Mouse (Mus musculus): Measurements from ENCODE around the gene Mcat. TPM values are rescaled to one million over a fixed set of nuclear protein-coding genes. Genes with fewer than 3 reads are reported as not detected.
"Not testable (repeated sequence)": the region's sequence is repeated elsewhere in the genome, so short reads cannot be mapped to it uniquely, and the experiment has no call there.

Mcat gene
- polyA plus RNA-seq, 1 experiment from 2014 or later, result 41.2 TPM

DNA sequence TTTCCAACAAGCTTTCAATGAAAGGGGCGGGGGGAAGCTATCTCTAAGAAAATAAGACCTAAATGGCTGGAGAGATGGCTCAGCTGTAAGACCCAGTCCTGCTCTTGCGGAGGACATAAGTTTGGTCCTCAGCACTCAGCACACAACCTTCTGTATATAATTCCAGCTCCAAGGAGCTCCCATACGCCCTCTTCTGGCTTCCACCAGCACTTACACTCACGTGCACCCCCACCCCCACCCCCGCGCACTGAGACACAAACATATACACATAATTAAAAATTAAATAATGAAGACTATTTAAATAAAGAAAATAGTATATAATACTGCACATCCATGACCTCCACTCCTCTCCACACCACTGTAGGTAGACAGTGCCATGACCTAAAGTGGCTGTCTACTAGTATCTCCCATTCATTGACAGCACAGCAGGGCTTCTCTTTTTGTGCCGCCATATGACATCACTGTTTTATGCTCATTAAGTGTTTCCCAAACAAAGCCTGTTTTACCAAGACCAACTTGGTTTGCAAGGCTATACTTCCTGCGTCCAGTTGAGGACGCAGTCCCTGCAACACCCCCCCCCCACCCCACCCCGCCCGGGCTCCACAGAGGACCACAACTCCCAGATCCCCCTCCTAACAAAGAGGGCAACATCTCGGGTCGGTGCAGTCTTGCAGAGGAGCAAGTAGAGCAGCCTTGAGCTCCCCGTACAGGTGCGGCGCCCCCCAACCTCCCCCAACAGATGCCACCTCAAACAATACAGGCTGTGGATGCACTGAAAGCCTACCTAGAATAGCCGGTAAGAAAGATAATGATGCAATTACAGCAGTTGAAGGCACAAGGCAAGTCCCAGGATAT lies 53.4 kb downstream of the Mcat start:
- DNase-seq (ENCODE audit: low spot score), result no peak
- no peaks in the 10 kb centered on the region for H3K4me1 ChIP-seq (replicated peaks; ENCODE audit: insufficient read depth, low read length)
- no peak for TF ChIP-seq CTCF (IDR thresholded peaks at IDR 0.05; ENCODE audit: low read depth)
- peak overlapping the region; percentile 38; the same call in 1 of the 2 replicates for H3K9ac ChIP-seq (ENCODE audit: low read depth, low read length)
- peak overlapping the region; percentile 40 for H3K4me3 ChIP-seq (replicated peaks; ENCODE audit: low read depth, low read length)
- no peaks in the 10 kb centered on the region for H3K36me3 ChIP-seq (ENCODE audit: insufficient read depth, low read length)
- peak; percentile 52; the same call in 1 of the 2 replicates for ATAC-seq (replicated peaks; ENCODE audit: low FRiP score, low read depth)
- no peaks in the 10 kb centered on the region for H3K27me3 ChIP-seq (ENCODE audit: insufficient read depth, low read length)
- 24% methylated on average over 17 of the region's 17 CpGs for WGBS
- H3K27ac ChIP-seq, result no peak overlapping the region
- H3K9me3 ChIP-seq (replicated peaks; ENCODE audit: low read length), result no peaks in the 10 kb centered on the region
- H3K4me2 ChIP-seq (ENCODE audit: low read length), result peak overlapping the region; percentile 88

- H3K9me3 ChIP-seq (replicated peaks; ENCODE audit: low read length); H3K27ac ChIP-seq; H3K4me1 ChIP-seq (replicated peaks; ENCODE audit: insufficient read depth, low read length); ATAC-seq (replicated peaks; ENCODE audit: low FRiP score, low read depth); H3K4me3 ChIP-seq (replicated peaks; ENCODE audit: low read depth, low read length); H3K9ac ChIP-seq (ENCODE audit: low read depth, low read length); H3K27me3 ChIP-seq (ENCODE audit: insufficient read depth, low read length); DNase-seq (ENCODE audit: low spot score); H3K4me2 ChIP-seq (ENCODE audit: low read length): not testable (repeated sequence)
- 81% methylated on average over 6 of the region's 6 CpGs for WGBS
- H3K36me3 ChIP-seq (ENCODE audit: insufficient read depth, low read length), result peaks cover 17% of the 10 kb centered on the region; the same call in 1 of the 2 replicates
Observed at GRCm38 (mm10) chr15:83501483-83501882, 62.1 kb downstream of the Mcat start.

GRCm38 (mm10) chr15:83500352-83500751 lies 63.2 kb downstream of the Mcat start:
- Histone ChIP-seq H3K27me3 (ENCODE audit: insufficient read depth, low read length) (no peaks in the 10 kb centered on the region), H3K9ac (ENCODE audit: low read depth, low read length) (no peak overlapping the region), H3K4me3 (replicated peaks; ENCODE audit: low read depth, low read length) (no peak overlapping the region), H3K4me1 (replicated peaks; ENCODE audit: insufficient read depth, low read length) (no peaks in the 10 kb centered on the region), H3K4me2 (ENCODE audit: low read length) (no peak overlapping the region), H3K27ac (no peak overlapping the region), H3K9me3 (replicated peaks; ENCODE audit: low read length) (no peaks in the 10 kb centered on the region), H3K36me3 (ENCODE audit: insufficient read depth, low read length) (peaks cover 19% of the 10 kb centered on the region)
- TF ChIP-seq CTCF (IDR thresholded peaks at IDR 0.05; ENCODE audit: low read depth), result peak; percentile 62
- ATAC-seq (replicated peaks; ENCODE audit: low FRiP score, low read depth) (no peak), DNase-seq (ENCODE audit: low spot score) (no peak)
- 67% methylated on average over 3 of the region's 3 CpGs for WGBS

GRCm38 (mm10) chr15:83499211-83499755 lies 64.3 kb downstream of the Mcat start:
- H3K4me3 ChIP-seq (replicated peaks; ENCODE audit: low read depth, low read length), result no peak overlapping the region
- H3K9ac ChIP-seq (ENCODE audit: low read depth, low read length), result no peak overlapping the region
- H3K27ac ChIP-seq, result no peak overlapping the region
- no peak overlapping the region for H3K4me2 ChIP-seq (ENCODE audit: low read length)
- no peaks in the 10 kb centered on the region for H3K9me3 ChIP-seq (replicated peaks; ENCODE audit: low read length)
- H3K4me1 ChIP-seq (replicated peaks; ENCODE audit: insufficient read depth, low read length), result no peaks in the 10 kb centered on the region
- no peaks in the 10 kb centered on the region for H3K27me3 ChIP-seq (ENCODE audit: insufficient read depth, low read length)
- peaks cover 19% of the 10 kb centered on the region for H3K36me3 ChIP-seq (ENCODE audit: insufficient read depth, low read length)
- no peak for TF ChIP-seq CTCF (IDR thresholded peaks at IDR 0.05; ENCODE audit: low read depth)
- 91% methylated on average over 10 of the region's 10 CpGs for WGBS
- ATAC-seq (replicated peaks; ENCODE audit: low FRiP score, low read depth), result peak; percentile 63; the same call in 1 of the 2 replicates
- no peak for DNase-seq (ENCODE audit: low spot score)

DNA sequence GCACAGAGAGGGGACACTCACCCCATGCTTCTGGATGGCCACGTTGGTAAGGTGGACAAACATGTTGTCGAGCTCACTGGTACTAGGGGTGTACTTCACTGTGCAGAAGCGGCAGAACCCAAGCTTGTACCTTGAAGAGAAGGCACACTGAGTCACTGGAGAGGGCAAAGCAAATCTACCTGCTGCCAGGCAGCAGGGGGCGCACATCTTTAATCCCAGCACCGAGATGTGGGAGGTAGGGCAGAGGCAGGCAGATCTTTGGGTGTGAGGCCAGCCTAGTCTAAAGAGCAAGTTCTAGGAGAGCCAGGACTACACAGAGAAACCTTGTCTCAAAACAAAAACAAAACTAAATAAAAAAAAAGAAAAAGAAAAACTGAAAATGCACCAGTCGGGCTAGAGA lies 66.3 kb downstream of the Mcat start:
- no peaks in the 10 kb centered on the region for H3K4me1 ChIP-seq (replicated peaks; ENCODE audit: insufficient read depth, low read length)
- no peak overlapping the region for H3K4me3 ChIP-seq (replicated peaks; ENCODE audit: low read depth, low read length)
- no peak overlapping the region for H3K27ac ChIP-seq
- no peak overlapping the region for H3K4me2 ChIP-seq (ENCODE audit: low read length)
- H3K9me3 ChIP-seq (replicated peaks; ENCODE audit: low read length), result no peaks in the 10 kb centered on the region
- 95% methylated on average over 6 of the region's 6 CpGs for WGBS
- peak; percentile 15; the same call in 1 of the 2 replicates for TF ChIP-seq CTCF (IDR thresholded peaks at IDR 0.05; ENCODE audit: low read depth)
- DNase-seq (ENCODE audit: low spot score), result no peak
- no peak for ATAC-seq (replicated peaks; ENCODE audit: low FRiP score, low read depth)
- no peaks in the 10 kb centered on the region for H3K27me3 ChIP-seq (ENCODE audit: insufficient read depth, low read length)
- peaks cover 23% of the 10 kb centered on the region for H3K36me3 ChIP-seq (ENCODE audit: insufficient read depth, low read length)
- H3K9ac ChIP-seq (ENCODE audit: low read depth, low read length), result no peak overlapping the region

Small RNA genes lying within 50 kb of the gene (microRNA-seq; reads per million reads assigned to microRNA genes)
- not detected for gene Gm24575

Other genes starting within 250 kb of the Mcat start
- 36.2 and 40.9 TPM in 2 replicates for gene Arfgap3, start 213.5 kb downstream of the Mcat start, polyA plus RNA-seq (2015; fragmentation: Nextera tagmentation; extraction: Ambion mirVana)
- 61.3 and 68.5 TPM in 2 replicates for gene Pacsin2, start 99.2 kb downstream of the Mcat start, polyA plus RNA-seq (2015; fragmentation: Nextera tagmentation; extraction: Ambion mirVana)
- 16.6 and 19.0 TPM in 2 replicates for gene Ttll1, start 52.9 kb downstream of the Mcat start, polyA plus RNA-seq (2015; fragmentation: Nextera tagmentation; extraction: Ambion mirVana)
- 14.1 and 16.1 TPM in 2 replicates for gene Bik, start 36.9 kb downstream of the Mcat start, polyA plus RNA-seq (2015; fragmentation: Nextera tagmentation; extraction: Ambion mirVana)
- gene Tspo, start 195 bp downstream of the Mcat start, polyA plus RNA-seq (2015; fragmentation: Nextera tagmentation; extraction: Ambion mirVana), result 159 and 169 TPM in 2 replicates
- 22.4 and 25.1 TPM in 2 replicates for gene Ttll12, start 31.4 kb upstream of the Mcat start, polyA plus RNA-seq (2015; fragmentation: Nextera tagmentation; extraction: Ambion mirVana)
- 3.0 and 3.3 TPM in 2 replicates for gene Scube1, start 161.2 kb upstream of the Mcat start, polyA plus RNA-seq (2015; fragmentation: Nextera tagmentation; extraction: Ambion mirVana)
- gene Mpped1, start 215.7 kb upstream of the Mcat start, polyA plus RNA-seq (2015; fragmentation: Nextera tagmentation; extraction: Ambion mirVana), result 0.11 and 0.22 TPM in 2 replicates

All from kidney, postnatal 0 days (tissue).